Mouse (Mus musculus): ENCODE data around the gene Atp13a4.

DNA sequence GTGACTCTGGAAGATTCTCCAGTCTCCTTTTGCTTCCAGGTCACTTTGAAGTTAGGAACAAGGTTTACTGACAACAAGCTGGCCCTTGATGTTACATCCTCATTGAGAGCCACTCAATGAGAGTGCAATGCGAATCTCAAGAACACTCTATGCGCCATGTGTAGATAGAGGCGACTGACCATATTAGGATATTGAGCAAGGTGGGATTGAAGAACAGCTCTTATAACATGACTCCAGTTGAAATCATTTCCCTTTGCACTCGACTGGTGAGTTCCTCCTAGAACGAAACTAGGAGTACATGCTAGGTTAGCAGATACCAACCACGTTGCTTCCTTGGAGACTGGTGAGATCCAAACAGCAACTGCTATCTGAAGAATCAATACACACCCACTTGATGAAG, 64.3 kb downstream of the Atp13a4 start:
- TF ChIP-seq CTCF (IDR thresholded peaks at IDR 0.05; ENCODE audit: borderline replicate concordance, control insufficient read depth, extremely low read depth, insufficient read depth, low read length, poor library complexity) (no peak), POLR2A (IDR thresholded peaks at IDR 0.05; ENCODE audit: control insufficient read depth, extremely low read depth, insufficient read depth, low read length, poor library complexity) (no peak)
